Mouse (Mus musculus): ENCODE results near the gene Sh3kbp1. TPM values are rescaled to one million over a fixed set of nuclear protein-coding genes. Genes with fewer than 3 reads are reported as not detected.

Gene Sh3kbp1
- total and polyA plus RNA-seq, 3 experiments, result 45.4 to 85.8 (median 48.2) TPM

DNA sequence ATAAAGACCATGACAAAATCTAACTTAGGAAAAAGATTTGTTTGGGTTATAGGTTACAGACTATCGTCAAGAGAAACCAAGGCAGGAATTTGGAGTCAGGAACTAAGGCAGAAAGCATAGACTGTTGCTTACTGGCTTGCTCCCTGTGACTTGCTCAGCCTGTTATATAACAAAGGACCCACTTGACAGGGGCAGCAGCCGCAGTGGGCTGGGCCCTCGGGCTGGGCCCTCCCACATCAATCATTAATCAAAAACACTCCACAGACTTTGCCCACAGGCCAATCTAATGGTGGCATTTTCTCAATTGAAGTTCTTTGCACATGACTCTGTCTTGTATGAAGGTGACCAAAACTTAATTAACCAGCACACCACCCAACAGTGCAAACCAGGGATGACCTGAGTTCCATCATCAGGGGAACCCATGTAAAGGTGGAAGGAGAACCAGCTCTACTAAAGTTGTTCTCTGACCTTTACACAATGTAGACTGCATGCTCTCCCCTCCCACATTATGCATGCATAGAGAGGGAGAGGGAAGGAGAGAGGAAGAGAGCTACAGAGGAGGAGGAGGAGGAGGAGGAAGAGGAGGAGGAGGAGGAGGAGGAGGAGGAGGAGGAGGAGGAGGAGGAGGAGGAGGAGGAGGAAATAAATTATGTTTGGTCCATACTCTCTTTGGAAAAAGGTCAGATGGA, 344.2 kb downstream of the Sh3kbp1 start:
- TF ChIP-seq RAD21 (IDR thresholded peaks at IDR 0.05; ENCODE audit: low read depth, low read length), result no peak
- no peak for TF ChIP-seq SMC3 (IDR thresholded peaks at IDR 0.05; ENCODE audit: low read depth, low read length)
- TF ChIP-seq POLR2A (IDR thresholded peaks at IDR 0.05; ENCODE audit: low read depth, low read length), result no peak
- TF ChIP-seq KAT2A (IDR thresholded peaks at IDR 0.05; ENCODE audit: insufficient replicate concordance, low read length), result no peak
- no peak for TF ChIP-seq PAX5 (IDR thresholded peaks at IDR 0.05; ENCODE audit: low read length)
- no peak for TF ChIP-seq CHD1 (IDR thresholded peaks at IDR 0.05; ENCODE audit: low read depth, low read length)
- TF ChIP-seq ELF1 (IDR thresholded peaks at IDR 0.05; ENCODE audit: low read depth, low read length), result no peak
- TF ChIP-seq MYC (IDR thresholded peaks at IDR 0.05; ENCODE audit: low read depth, low read length), result no peak
- TF ChIP-seq EP300 (IDR thresholded peaks at IDR 0.05; ENCODE audit: low read length), result no peak
- TF ChIP-seq ZNF384 (IDR thresholded peaks at IDR 0.05; ENCODE audit: low read depth, low read length), result no peak
- TF ChIP-seq HCFC1 (IDR thresholded peaks at IDR 0.05; ENCODE audit: low read depth, low read length), result no peak
- TF ChIP-seq MAX (IDR thresholded peaks at IDR 0.05; ENCODE audit: low read length), result no peak
- TF ChIP-seq ZMIZ1 (IDR thresholded peaks at IDR 0.05; ENCODE audit: low read depth, low read length), result no peak
- TF ChIP-seq SIN3A (IDR thresholded peaks at IDR 0.05; ENCODE audit: low read length), result no peak
- Histone ChIP-seq H3K4me1 (ENCODE audit: control insufficient read depth in 1 of 2, insufficient read depth in 2 of 2) (no peaks in the 10 kb centered on the region), H3K27ac (ENCODE audit: insufficient read depth, low read depth) (no peak overlapping the region), H3K4me2 (ENCODE audit: insufficient read depth, low read depth, poor library complexity, severe bottlenecking) (no peak overlapping the region), H3K27me3 (replicated peaks) (no peaks in the 10 kb centered on the region), H3K4me3 (replicated peaks in 1 of 3; ENCODE audit: low read depth in 2 of 3, low read length in 2 of 3, poor library complexity in 1 of 3) (no peak overlapping the region), H3K36me3 (replicated peaks in 1 of 2; ENCODE audit: control insufficient read depth in 1 of 2, insufficient read depth in 1 of 2, low read length in 1 of 2) (peaks cover 18 to 48% of the 10 kb centered on the region in 2 experiments), H3K9me3 (replicated peaks; ENCODE audit: low read length) (no peaks in the 10 kb centered on the region), H3K79me2 (replicated peaks; ENCODE audit: control insufficient read depth, extremely low read depth, insufficient read depth, poor library complexity, severe bottlenecking) (no peaks in the 10 kb centered on the region), H3K9ac (ENCODE audit: insufficient read depth, low read depth) (no peak overlapping the region)
- in situ Hi-C loops (cut with MboI; ENCODE audit: low pct_ligation_motif_present, low pct_unique_long_range_greater_than_20kb, low sequenced_read_pairs), result no loop called here
- dilution Hi-C loops (cut with MboI; ENCODE audit: extremely low pct_ligation_motif_present, extremely low pct_unique_long_range_greater_than_20kb, low sequenced_read_pairs), result no loop called here
- no peak for DNase-seq (ENCODE audit: extremely low read depth)

DNA sequence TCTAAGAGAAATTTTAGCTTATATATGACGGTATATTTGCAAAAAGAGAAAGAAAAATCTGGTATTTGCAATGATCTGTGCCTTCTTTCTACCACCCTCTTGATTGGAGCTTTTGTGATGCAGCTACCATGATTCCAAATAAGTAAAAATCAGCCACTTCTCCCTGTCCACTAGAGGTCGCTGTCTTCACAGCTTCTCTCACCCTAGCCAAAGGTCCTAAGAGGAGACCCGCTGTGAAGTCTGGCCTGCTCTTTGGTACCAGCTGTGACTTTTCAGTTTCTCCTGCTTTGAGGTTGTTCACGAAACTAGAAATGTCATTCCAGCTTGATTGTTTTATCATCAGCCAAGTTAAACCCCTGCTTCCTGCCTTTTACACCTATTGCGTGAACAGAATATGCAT, 346.7 kb downstream of the Sh3kbp1 start:
- peaks cover 0 to 9% of the 10 kb centered on the region in 2 experiments; a peak in 2 of 4 replicates for H3K4me1 ChIP-seq (ENCODE audit: control insufficient read depth in 1 of 2, insufficient read depth in 2 of 2)
- DNase-seq (ENCODE audit: extremely low read depth), result peak; percentile 66
- in situ Hi-C loops (cut with MboI; ENCODE audit: low pct_ligation_motif_present, low pct_unique_long_range_greater_than_20kb, low sequenced_read_pairs) (no loop called here), dilution Hi-C loops (cut with MboI; ENCODE audit: extremely low pct_ligation_motif_present, extremely low pct_unique_long_range_greater_than_20kb, low sequenced_read_pairs) (no loop called here)
- no peaks in the 10 kb centered on the region for H3K27me3 ChIP-seq (replicated peaks)
- no peak for TF ChIP-seq USF1 (IDR thresholded peaks at IDR 0.05; ENCODE audit: low read depth, low read length)
- no peak for TF ChIP-seq GABPA (IDR thresholded peaks at IDR 0.05; ENCODE audit: insufficient replicate concordance, low read depth, low read length)
- TF ChIP-seq ZKSCAN1 (IDR thresholded peaks at IDR 0.05; ENCODE audit: borderline replicate concordance, low read depth, low read length), result no peak
- TF ChIP-seq KAT2A (IDR thresholded peaks at IDR 0.05; ENCODE audit: insufficient replicate concordance, low read length), result no peak
- peak; percentile 58 to 65 for TF ChIP-seq CTCF (conservative IDR thresholded peaks at IDR 0.05 in 1 of 2, IDR thresholded peaks at IDR 0.05 in 1 of 2; ENCODE audit: low read depth in 2 of 2, low read length in 2 of 2)
- TF ChIP-seq MAX (IDR thresholded peaks at IDR 0.05; ENCODE audit: low read length), result no peak
- peak; percentile 58 for TF ChIP-seq RAD21 (IDR thresholded peaks at IDR 0.05; ENCODE audit: low read depth, low read length)
- TF ChIP-seq ZMIZ1 (IDR thresholded peaks at IDR 0.05; ENCODE audit: low read depth, low read length), result no peak
- TF ChIP-seq E2F4 (IDR thresholded peaks at IDR 0.05; ENCODE audit: insufficient replicate concordance, low read depth, low read length), result no peak
- peak; percentile 41 for TF ChIP-seq SMC3 (IDR thresholded peaks at IDR 0.05; ENCODE audit: low read depth, low read length)
- TF ChIP-seq IRF4 (IDR thresholded peaks at IDR 0.05; ENCODE audit: low read depth, low read length), result no peak
- no peak for TF ChIP-seq NELFE (IDR thresholded peaks at IDR 0.05; ENCODE audit: low read depth, low read length)
- TF ChIP-seq POLR2A (IDR thresholded peaks at IDR 0.05; ENCODE audit: low read depth, low read length), result no peak
- no peak for TF ChIP-seq RCOR1 (conservative IDR thresholded peaks at IDR 0.05; ENCODE audit: low read depth, low read length)
- H3K4me2 ChIP-seq (ENCODE audit: insufficient read depth, low read depth, poor library complexity, severe bottlenecking), result no peak overlapping the region
- H3K27ac ChIP-seq (ENCODE audit: insufficient read depth, low read depth), result no peak overlapping the region
- no peaks in the 10 kb centered on the region for H3K9me3 ChIP-seq (replicated peaks; ENCODE audit: low read length)
- peaks cover 10 to 27% of the 10 kb centered on the region in 2 experiments for H3K36me3 ChIP-seq (replicated peaks in 1 of 2; ENCODE audit: control insufficient read depth in 1 of 2, insufficient read depth in 1 of 2, low read length in 1 of 2)
- H3K79me2 ChIP-seq (replicated peaks; ENCODE audit: control insufficient read depth, extremely low read depth, insufficient read depth, poor library complexity, severe bottlenecking), result no peaks in the 10 kb centered on the region
- H3K9ac ChIP-seq (ENCODE audit: insufficient read depth, low read depth), result no peak overlapping the region
- H3K4me3 ChIP-seq (replicated peaks in 1 of 3; ENCODE audit: low read depth in 2 of 3, low read length in 2 of 3, poor library complexity in 1 of 3), result no peak overlapping the region
